Mouse (Mus musculus): ENCODE data around the gene Prkn. TPM values are rescaled to one million over a fixed set of nuclear protein-coding genes. Genes with fewer than 3 reads are reported as not detected.

Prkn gene
- polyA plus RNA-seq, 1 experiment from 2014 or later: 3.0 TPM

DNA sequence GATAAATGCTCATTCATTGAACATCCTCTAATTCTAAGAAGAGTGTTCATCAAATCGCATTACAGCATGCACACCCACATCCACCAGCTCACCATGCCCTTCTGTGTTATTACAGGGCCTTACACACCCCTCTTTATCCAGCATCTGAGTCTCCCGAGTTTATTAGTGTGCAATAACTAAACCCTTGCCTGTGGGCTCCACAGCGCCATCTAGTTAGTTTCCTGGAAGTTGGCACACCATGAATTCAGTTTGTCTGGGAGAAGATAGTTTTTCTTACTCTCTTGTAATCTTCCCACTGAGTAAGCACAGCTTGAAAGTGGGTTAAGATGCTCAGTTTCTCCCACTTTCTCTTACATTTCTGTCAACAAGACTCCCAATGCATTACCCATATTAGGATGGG is 781.3 kb downstream of the Prkn start:
- Histone ChIP-seq H3K9me3 (ENCODE audit: control insufficient read depth, low read depth, low read length) (no peaks in the 10 kb centered on the region), H3K4me2 (replicated peaks; ENCODE audit: low read depth, low read length) (no peak overlapping the region), H3K27me3 (ENCODE audit: control insufficient read depth, insufficient read depth, low read length) (no peaks in the 10 kb centered on the region), H3K4me1 (ENCODE audit: control insufficient read depth, insufficient read depth, low read length) (no peaks in the 10 kb centered on the region), H3K27ac (ENCODE audit: low read length) (no peak overlapping the region), H3K9ac (replicated peaks; ENCODE audit: low read depth, low read length) (no peak overlapping the region), H3K36me3 (ENCODE audit: control insufficient read depth, insufficient read depth, low read length) (no peaks in the 10 kb centered on the region), H3K4me3 (ENCODE audit: low read depth, low read length) (no peak overlapping the region)
- WGBS: 59% methylated on average over 3 of the region's 3 CpGs
- no peak for ATAC-seq (ENCODE audit: insufficient number of reproducible peaks, insufficient read depth, low FRiP score, low read depth)

DNA sequence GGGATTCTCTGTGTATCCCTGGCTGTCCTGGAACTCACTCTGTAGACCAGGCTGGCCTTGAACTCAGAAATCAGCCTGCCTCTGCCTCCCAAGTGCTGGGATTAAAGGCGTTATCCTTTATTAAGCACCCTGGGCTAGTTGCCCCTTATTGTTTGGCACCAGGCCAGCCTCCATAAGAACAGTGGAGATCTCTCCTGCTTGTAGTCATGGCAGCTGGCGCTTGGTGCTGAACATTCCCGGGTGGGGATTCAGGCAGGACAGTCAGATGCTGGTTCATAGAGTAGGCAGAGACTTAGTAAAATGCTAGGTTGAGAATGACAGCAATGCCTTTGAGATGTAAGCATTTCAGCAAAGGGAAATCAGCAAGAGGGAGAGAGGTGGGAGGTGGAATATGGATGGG is 786.1 kb downstream of the Prkn start:
- Histone ChIP-seq H3K36me3 (ENCODE audit: control insufficient read depth, insufficient read depth, low read length) (no peaks in the 10 kb centered on the region), H3K27me3 (ENCODE audit: control insufficient read depth, insufficient read depth, low read length) (no peaks in the 10 kb centered on the region), H3K9ac (replicated peaks; ENCODE audit: low read depth, low read length) (no peak overlapping the region), H3K4me1 (ENCODE audit: control insufficient read depth, insufficient read depth, low read length) (no peaks in the 10 kb centered on the region), H3K27ac (ENCODE audit: low read length) (no peak overlapping the region), H3K4me2 (replicated peaks; ENCODE audit: low read depth, low read length) (no peak overlapping the region), H3K4me3 (ENCODE audit: low read depth, low read length) (no peak overlapping the region), H3K9me3 (ENCODE audit: control insufficient read depth, low read depth, low read length) (no peaks in the 10 kb centered on the region)
- no peak for ATAC-seq (ENCODE audit: insufficient number of reproducible peaks, insufficient read depth, low FRiP score, low read depth)
- 90% methylated on average over 3 of the region's 3 CpGs for WGBS

DNA sequence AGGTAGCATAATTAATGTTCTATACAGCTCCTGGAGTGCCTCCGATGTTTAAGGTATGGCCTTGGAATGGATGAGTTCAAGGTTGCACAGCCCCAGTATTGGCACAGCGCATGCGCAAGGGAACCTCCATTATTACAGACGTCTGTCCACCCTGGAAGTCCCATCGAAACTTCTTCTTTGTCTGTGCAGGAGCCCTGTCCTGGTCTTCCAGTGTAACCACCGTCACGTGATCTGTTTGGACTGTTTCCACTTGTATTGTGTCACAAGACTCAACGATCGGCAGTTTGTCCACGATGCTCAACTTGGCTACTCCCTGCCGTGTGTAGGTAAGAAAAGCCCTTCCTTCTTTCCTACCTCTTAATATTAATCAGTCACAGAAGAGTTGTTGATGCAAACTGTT is 794.9 kb downstream of the Prkn start:
- Histone ChIP-seq H3K4me1 (ENCODE audit: control insufficient read depth, insufficient read depth, low read length) (no peaks in the 10 kb centered on the region), H3K27me3 (ENCODE audit: control insufficient read depth, insufficient read depth, low read length) (no peaks in the 10 kb centered on the region), H3K4me3 (ENCODE audit: low read depth, low read length) (no peak overlapping the region), H3K9ac (replicated peaks; ENCODE audit: low read depth, low read length) (no peak overlapping the region), H3K27ac (ENCODE audit: low read length) (no peak overlapping the region), H3K4me2 (replicated peaks; ENCODE audit: low read depth, low read length) (no peak overlapping the region), H3K36me3 (ENCODE audit: control insufficient read depth, insufficient read depth, low read length) (no peaks in the 10 kb centered on the region), H3K9me3 (ENCODE audit: control insufficient read depth, low read depth, low read length) (no peaks in the 10 kb centered on the region)
- 90% methylated on average over 11 of the region's 11 CpGs for WGBS
- ATAC-seq (ENCODE audit: insufficient number of reproducible peaks, insufficient read depth, low FRiP score, low read depth): no peak

DNA sequence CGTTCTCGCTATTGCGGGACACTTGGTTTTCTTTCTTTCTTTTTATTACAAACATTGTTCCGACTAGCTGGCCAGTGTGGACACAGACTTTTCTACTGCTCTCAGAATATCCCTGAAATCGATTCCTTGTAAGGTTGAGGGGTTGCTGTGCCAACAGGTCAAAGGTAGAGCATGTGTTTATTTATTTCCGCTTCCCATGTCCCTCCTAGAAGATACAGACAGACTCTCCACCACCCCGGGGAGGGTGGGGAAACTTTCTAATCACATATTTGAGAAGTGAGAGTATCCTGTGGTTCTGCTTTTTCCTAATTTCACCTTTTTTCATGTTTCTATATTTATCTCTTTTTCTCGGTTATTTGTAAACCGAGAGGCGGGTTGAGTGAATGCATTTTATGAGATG is 797.5 kb downstream of the Prkn start:
- no peak overlapping the region for H3K9ac ChIP-seq (replicated peaks; ENCODE audit: low read depth, low read length)
- no peaks in the 10 kb centered on the region for H3K4me1 ChIP-seq (ENCODE audit: control insufficient read depth, insufficient read depth, low read length)
- H3K27me3 ChIP-seq (ENCODE audit: control insufficient read depth, insufficient read depth, low read length): no peaks in the 10 kb centered on the region
- 66% methylated on average over 10 of the region's 10 CpGs for WGBS
- no peaks in the 10 kb centered on the region for H3K36me3 ChIP-seq (ENCODE audit: control insufficient read depth, insufficient read depth, low read length)
- no peak overlapping the region for H3K4me2 ChIP-seq (replicated peaks; ENCODE audit: low read depth, low read length)
- no peak overlapping the region for H3K4me3 ChIP-seq (ENCODE audit: low read depth, low read length)
- H3K9me3 ChIP-seq (ENCODE audit: control insufficient read depth, low read depth, low read length): no peaks in the 10 kb centered on the region
- no peak overlapping the region for H3K27ac ChIP-seq (ENCODE audit: low read length)
- no peak for ATAC-seq (ENCODE audit: insufficient number of reproducible peaks, insufficient read depth, low FRiP score, low read depth)

DNA sequence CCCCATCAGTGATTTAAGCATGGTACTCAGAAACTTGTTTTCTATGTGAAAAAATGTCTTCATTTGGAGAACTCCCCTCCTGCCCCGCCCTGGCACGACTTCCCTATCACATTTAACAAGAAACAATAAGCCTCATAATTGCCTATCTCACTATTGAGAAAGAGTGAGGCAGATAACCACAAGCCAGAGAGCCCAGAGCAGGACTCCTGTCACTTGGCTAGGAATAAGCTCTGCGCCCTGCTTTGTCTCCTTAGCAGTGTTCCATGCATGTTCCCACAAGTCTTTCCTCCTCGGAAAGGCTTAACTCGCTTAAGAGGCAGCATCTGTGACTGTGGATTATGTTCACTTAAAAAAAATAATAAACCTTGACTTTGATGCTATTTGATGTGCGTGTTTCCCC is 798.3 kb downstream of the Prkn start:
- no peaks in the 10 kb centered on the region for H3K36me3 ChIP-seq (ENCODE audit: control insufficient read depth, insufficient read depth, low read length)
- ATAC-seq (ENCODE audit: insufficient number of reproducible peaks, insufficient read depth, low FRiP score, low read depth): no peak
- H3K9ac ChIP-seq (replicated peaks; ENCODE audit: low read depth, low read length): no peak overlapping the region
- H3K4me2 ChIP-seq (replicated peaks; ENCODE audit: low read depth, low read length): no peak overlapping the region
- 81% methylated on average over 6 of the region's 6 CpGs for WGBS
- H3K4me3 ChIP-seq (ENCODE audit: low read depth, low read length): no peak overlapping the region
- H3K4me1 ChIP-seq (ENCODE audit: control insufficient read depth, insufficient read depth, low read length): no peaks in the 10 kb centered on the region
- H3K9me3 ChIP-seq (ENCODE audit: control insufficient read depth, low read depth, low read length): no peaks in the 10 kb centered on the region
- no peak overlapping the region for H3K27ac ChIP-seq (ENCODE audit: low read length)
- no peaks in the 10 kb centered on the region for H3K27me3 ChIP-seq (ENCODE audit: control insufficient read depth, insufficient read depth, low read length)

- no peaks in the 10 kb centered on the region for H3K4me1 ChIP-seq (ENCODE audit: control insufficient read depth, insufficient read depth, low read length)
- H3K36me3 ChIP-seq (ENCODE audit: control insufficient read depth, insufficient read depth, low read length): no peaks in the 10 kb centered on the region
- no peak overlapping the region for H3K9ac ChIP-seq (replicated peaks; ENCODE audit: low read depth, low read length)
- H3K4me3 ChIP-seq (ENCODE audit: low read depth, low read length): no peak overlapping the region
- no peaks in the 10 kb centered on the region for H3K27me3 ChIP-seq (ENCODE audit: control insufficient read depth, insufficient read depth, low read length)
- no peaks in the 10 kb centered on the region for H3K9me3 ChIP-seq (ENCODE audit: control insufficient read depth, low read depth, low read length)
- H3K27ac ChIP-seq (ENCODE audit: low read length): no peak overlapping the region
- no peak for ATAC-seq (ENCODE audit: insufficient number of reproducible peaks, insufficient read depth, low FRiP score, low read depth)
- no peak overlapping the region for H3K4me2 ChIP-seq (replicated peaks; ENCODE audit: low read depth, low read length)
- WGBS: 79% methylated on average over 5 of the region's 5 CpGs
Observed at GRCm38 (mm10) chr17:11639786-11640185, 799.6 kb downstream of the Prkn start.

GRCm38 (mm10) chr17:11642328-11642727 is 802.1 kb downstream of the Prkn start:
- Histone ChIP-seq H3K9me3 (ENCODE audit: control insufficient read depth, low read depth, low read length) (no peaks in the 10 kb centered on the region), H3K9ac (replicated peaks; ENCODE audit: low read depth, low read length) (no peak overlapping the region), H3K36me3 (ENCODE audit: control insufficient read depth, insufficient read depth, low read length) (no peaks in the 10 kb centered on the region), H3K27me3 (ENCODE audit: control insufficient read depth, insufficient read depth, low read length) (no peaks in the 10 kb centered on the region), H3K27ac (ENCODE audit: low read length) (no peak overlapping the region), H3K4me2 (replicated peaks; ENCODE audit: low read depth, low read length) (no peak overlapping the region), H3K4me1 (ENCODE audit: control insufficient read depth, insufficient read depth, low read length) (no peaks in the 10 kb centered on the region), H3K4me3 (ENCODE audit: low read depth, low read length) (no peak overlapping the region)
- WGBS: 74% methylated on average over 1 of the region's 1 CpGs
- ATAC-seq (ENCODE audit: insufficient number of reproducible peaks, insufficient read depth, low FRiP score, low read depth): no peak

- Histone ChIP-seq H3K9ac (replicated peaks; ENCODE audit: low read depth, low read length) (no peak overlapping the region), H3K4me1 (ENCODE audit: control insufficient read depth, insufficient read depth, low read length) (no peaks in the 10 kb centered on the region), H3K4me3 (ENCODE audit: low read depth, low read length) (no peak overlapping the region), H3K27ac (ENCODE audit: low read length) (no peak overlapping the region), H3K9me3 (ENCODE audit: control insufficient read depth, low read depth, low read length) (no peaks in the 10 kb centered on the region), H3K36me3 (ENCODE audit: control insufficient read depth, insufficient read depth, low read length) (no peaks in the 10 kb centered on the region), H3K4me2 (replicated peaks; ENCODE audit: low read depth, low read length) (no peak overlapping the region), H3K27me3 (ENCODE audit: control insufficient read depth, insufficient read depth, low read length) (no peaks in the 10 kb centered on the region)
- no peak for ATAC-seq (ENCODE audit: insufficient number of reproducible peaks, insufficient read depth, low FRiP score, low read depth)
- WGBS: 79% methylated on average over 4 of the region's 4 CpGs
Observed at GRCm38 (mm10) chr17:11644016-11644415, 803.8 kb downstream of the Prkn start.

- ATAC-seq (ENCODE audit: insufficient number of reproducible peaks, insufficient read depth, low FRiP score, low read depth): no peak
- WGBS: 87% methylated on average over 3 of the region's 3 CpGs
Observed at GRCm38 (mm10) chr17:11644873-11645464, 804.8 kb downstream of the Prkn start.

More at GRCm38 (mm10) chr17:11644873-11645464, 804.8 kb downstream of the Prkn start:
- no peaks in the 10 kb centered on the region for H3K27me3 ChIP-seq (ENCODE audit: control insufficient read depth, insufficient read depth, low read length)
- no peak overlapping the region for H3K27ac ChIP-seq (ENCODE audit: low read length)
- no peak overlapping the region for H3K4me2 ChIP-seq (replicated peaks; ENCODE audit: low read depth, low read length)
- no peaks in the 10 kb centered on the region for H3K4me1 ChIP-seq (ENCODE audit: control insufficient read depth, insufficient read depth, low read length)
- no peaks in the 10 kb centered on the region for H3K36me3 ChIP-seq (ENCODE audit: control insufficient read depth, insufficient read depth, low read length)
- H3K4me3 ChIP-seq (ENCODE audit: low read depth, low read length): no peak overlapping the region
- H3K9ac ChIP-seq (replicated peaks; ENCODE audit: low read depth, low read length): no peak overlapping the region
- no peaks in the 10 kb centered on the region for H3K9me3 ChIP-seq (ENCODE audit: control insufficient read depth, low read depth, low read length)

Measured in stomach, embryonic 14.5 days (tissue).